Mouse (Mus musculus) heart, embryonic 14.5 days (tissue): ENCODE measurements around the gene Ltbp1. TPM values are rescaled to one million over a fixed set of nuclear protein-coding genes. Genes with fewer than 3 reads are reported as not detected.
A peak's percentile ranks its signal among the peaks of the same experiment; 100 is the strongest.

Source experiments
- ATAC-seq: fragments of 200-750 bp; cut with Nextera tagmentation; 2 replicates; pipeline ENCODE4 v1.8.0; 2017; ENCODE audit warnings: low read depth, moderate TSS enrichment; ENCODE audit not compliant: insufficient number of reproducible peaks, insufficient read depth, low FRiP score
- H3K27ac ChIP-seq, 2 experiments: fragments of 200-500 bp in 1 of 2; fragments of 300-500 bp in 1 of 2; sonication (generic) in 1 of 2; replicated peaks in 1 of 2; 2 replicates each; pipeline ENCODE4 v1.5.1; 2012 to 2014; ENCODE audit warnings: low read depth in 2 of 2, low read length in 2 of 2, control low read depth in 1 of 2, mild to moderate bottlenecking in 1 of 2, mixed read lengths in 1 of 2; ENCODE audit not compliant: control insufficient read depth in 1 of 2, insufficient read depth in 1 of 2
- H3K27me3 ChIP-seq: fragments of 300-500 bp; sonication (generic); 2 replicates; pipeline ENCODE4 v1.6.1; 2014; ENCODE audit warnings: mild to moderate bottlenecking, low read length, control low read depth; ENCODE audit not compliant: control insufficient read depth, insufficient read depth
- H3K36me3 ChIP-seq: fragments of 300-500 bp; sonication (generic); 2 replicates; pipeline ENCODE4 v1.6.1; 2014; ENCODE audit warnings: mild to moderate bottlenecking, control low read depth, low read length, mixed read lengths; ENCODE audit not compliant: control insufficient read depth, insufficient read depth
- H3K4me1 ChIP-seq, 2 experiments: fragments of 200-500 bp in 1 of 2; fragments of 300-500 bp in 1 of 2; sonication (generic) in 1 of 2; 2 replicates each; pipeline ENCODE4 v1.6.1; 2012 to 2014; ENCODE audit warnings: low read length in 2 of 2, control low read depth in 1 of 2, mixed read lengths in 1 of 2; ENCODE audit not compliant: control insufficient read depth in 2 of 2, insufficient read depth in 2 of 2
- H3K4me2 ChIP-seq: fragments of 300-500 bp; sonication (generic); 2 replicates; pipeline ENCODE4 v1.6.1; 2014; ENCODE audit warnings: mild to moderate bottlenecking, low read length
- H3K4me3 ChIP-seq, 2 experiments: fragments of 200-500 bp in 1 of 2; fragments of 300-500 bp in 1 of 2; sonication (generic) in 1 of 2; 2 replicates each; pipeline ENCODE4 v1.5.1; 2012 to 2014; ENCODE audit warnings: low read length in 2 of 2, mild to moderate bottlenecking in 2 of 2, control low read depth in 1 of 2, low read depth in 1 of 2, moderate library complexity in 1 of 2; ENCODE audit not compliant: control insufficient read depth in 1 of 2, insufficient read depth in 1 of 2
- H3K9ac ChIP-seq: fragments of 300-500 bp; sonication (generic); 2 replicates; pipeline ENCODE4 v1.6.1; 2014; ENCODE audit warnings: mild to moderate bottlenecking, low read length
- H3K9me3 ChIP-seq: fragments of 300-500 bp; sonication (generic); 2 replicates; pipeline ENCODE4 v1.6.1; 2016; ENCODE audit warnings: low read length, control low read depth; ENCODE audit not compliant: control insufficient read depth
- WGBS: fragments of 180-500 bp; shearing (Covaris S2); extraction: QIAGEN DNeasy Blood & Tissue Kit; methylation state at CpG from one replicate; pipeline ENCODE4 v1.1.7; 2014; 5-methylcytosine and 5-hydroxymethylcytosine counted together
- polyA plus RNA-seq: library from polyadenylated mRNA; unstranded; fragments of >200 nt; fragmentation: Nextera tagmentation; extraction: Ambion mirVana; gene quantifications from 2 replicates; pipeline ENCODE4 v1.2.1, GENCODE M21; 2014

The Ltbp1 gene
- polyA plus RNA-seq, 1 experiment from 2014 or later = 38.1 TPM

DNA sequence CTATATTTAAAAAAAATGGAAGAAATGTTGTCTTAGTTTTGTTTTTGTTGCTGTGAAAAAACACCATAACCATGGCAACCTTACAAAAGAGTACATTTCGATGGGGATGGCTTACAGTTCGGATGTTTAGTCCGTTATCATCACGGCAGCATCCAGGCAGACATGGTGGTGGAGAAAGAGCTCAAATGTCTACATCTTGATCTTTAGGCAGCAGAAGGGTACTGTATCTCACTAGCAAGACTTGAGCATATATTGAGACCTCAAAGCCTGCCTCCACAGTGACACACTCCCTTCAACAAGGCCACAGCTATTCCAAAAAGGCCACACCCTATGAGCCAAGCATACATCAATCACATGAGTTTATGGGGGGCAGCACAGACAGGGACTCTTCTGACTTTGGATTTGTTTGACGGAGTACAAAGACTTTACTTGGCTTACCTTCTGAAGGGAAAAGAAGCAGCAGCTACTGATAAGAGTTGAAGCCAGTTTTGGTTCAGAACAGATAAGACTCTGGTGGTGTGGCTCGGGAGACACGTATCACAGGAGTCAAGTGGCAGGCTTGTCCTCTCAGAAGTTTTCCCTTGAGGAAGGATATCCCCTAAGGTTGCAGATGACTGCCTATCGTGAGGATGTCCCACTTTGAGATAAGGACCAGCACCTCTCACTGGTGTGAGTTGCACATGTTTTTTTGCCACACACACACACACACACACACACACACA lies 153.9 kb downstream of the Ltbp1 start:
- no peak overlapping the region for H3K4me3 ChIP-seq
- ATAC-seq = no peak
- H3K27ac ChIP-seq = no peak overlapping the region
- H3K36me3 ChIP-seq = no peaks in the 10 kb centered on the region
- WGBS = 60% methylated on average over 8 of the region's 8 CpGs
- no peaks in the 10 kb centered on the region for H3K9me3 ChIP-seq
- no peak overlapping the region for H3K4me2 ChIP-seq
- H3K9ac ChIP-seq = no peak overlapping the region
- no peaks in the 10 kb centered on the region for H3K27me3 ChIP-seq
- peaks cover 3 to 10% of the 10 kb centered on the region in 2 experiments; a peak in 3 of 4 replicates for H3K4me1 ChIP-seq

GRCm38 (mm10) chr17:75161062-75161461 lies 155.7 kb downstream of the Ltbp1 start:
- Histone ChIP-seq H3K36me3 (no peaks in the 10 kb centered on the region), H3K4me2 (no peak overlapping the region), H3K9ac (no peak overlapping the region), H3K4me1 (peaks cover 8 to 18% of the 10 kb centered on the region in 2 experiments; a peak in 3 of 4 replicates), H3K27me3 (no peaks in the 10 kb centered on the region), H3K9me3 (no peaks in the 10 kb centered on the region), H3K4me3 (no peak overlapping the region), H3K27ac (no peak overlapping the region)
- 88% methylated on average over 10 of the region's 10 CpGs for WGBS
- no peak for ATAC-seq

- no peaks in the 10 kb centered on the region for H3K9me3 ChIP-seq
- H3K4me1 ChIP-seq = peaks cover 8 to 18% of the 10 kb centered on the region in 2 experiments; a peak in 3 of 4 replicates
- H3K9ac ChIP-seq = no peak overlapping the region
- WGBS = 67% methylated on average over 4 of the region's 4 CpGs
- no peak for ATAC-seq
- no peak overlapping the region for H3K27ac ChIP-seq
- H3K4me3 ChIP-seq = no peak overlapping the region
- no peaks in the 10 kb centered on the region for H3K36me3 ChIP-seq
- H3K4me2 ChIP-seq = no peak overlapping the region
- H3K27me3 ChIP-seq = no peaks in the 10 kb centered on the region
Observed at GRCm38 (mm10) chr17:75161931-75162330, 156.6 kb downstream of the Ltbp1 start.

DNA sequence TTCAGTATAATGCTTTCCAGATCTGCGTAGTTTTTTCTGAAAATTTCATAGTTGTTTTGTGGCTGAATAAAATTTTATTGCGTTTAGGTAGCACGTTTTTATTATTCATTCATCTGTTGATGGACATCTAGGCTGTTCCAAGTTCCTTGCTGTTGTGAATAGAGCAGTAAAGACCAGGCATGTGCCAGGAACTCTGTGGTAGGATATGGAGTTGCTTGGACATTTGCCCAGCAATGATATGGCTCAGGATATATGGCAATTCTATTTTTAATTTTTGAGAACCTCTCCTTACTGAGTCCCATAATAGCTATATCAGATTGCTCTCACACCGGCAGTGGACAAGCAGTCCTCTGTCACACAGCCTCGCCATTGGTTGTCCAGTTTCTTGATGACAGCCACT lies 159.2 kb downstream of the Ltbp1 start:
- H3K27ac ChIP-seq = 0 out of 4 replicates have a peak overlapping the region, but pooled peaks of 1 of the 2 experiments have one; percentile 2
- no peak; the same call in 1 of the 2 replicates for ATAC-seq
- peaks cover 8 to 17% of the 10 kb centered on the region in 2 experiments; a peak in 3 of 4 replicates for H3K4me1 ChIP-seq
- no peaks in the 10 kb centered on the region for H3K9me3 ChIP-seq
- H3K36me3 ChIP-seq = no peaks in the 10 kb centered on the region
- no peak overlapping the region for H3K9ac ChIP-seq
- H3K4me2 ChIP-seq = no peak overlapping the region
- H3K27me3 ChIP-seq = no peaks in the 10 kb centered on the region
- no peak overlapping the region for H3K4me3 ChIP-seq
- 49% methylated on average over 5 of the region's 5 CpGs for WGBS

DNA sequence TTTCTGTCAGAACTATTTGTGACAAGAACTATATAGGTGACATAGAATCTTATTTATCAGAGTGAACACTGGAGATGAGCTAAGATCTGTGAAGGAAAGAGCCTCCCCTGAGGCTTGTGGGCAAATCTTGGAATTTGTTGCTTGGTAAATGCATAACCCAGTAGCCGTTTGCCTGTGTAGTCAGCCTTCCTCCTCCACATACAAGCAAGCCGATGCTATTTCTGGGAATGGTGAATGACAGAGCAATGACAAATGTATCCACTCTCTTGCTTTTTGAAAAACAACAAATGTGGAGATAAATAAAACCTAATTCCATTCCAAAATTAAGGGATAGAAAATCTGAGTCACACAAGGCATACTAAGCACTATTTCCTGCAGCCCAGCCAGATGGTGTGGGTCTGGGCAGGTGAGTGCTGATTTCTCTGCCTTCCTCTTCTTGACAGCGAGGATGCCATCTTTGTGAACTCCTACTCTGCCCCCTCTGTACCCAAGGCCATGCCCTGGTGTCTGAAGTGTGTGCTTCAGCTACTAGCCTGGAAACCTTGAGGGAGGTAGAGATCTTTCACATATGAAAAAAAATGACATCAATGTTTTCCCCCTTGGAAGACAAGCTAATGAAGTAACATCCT lies 163.3 kb downstream of the Ltbp1 start:
- WGBS = 52% methylated on average over 3 of the region's 3 CpGs
- no peak for ATAC-seq

GRCm38 (mm10) chr17:75171659-75172058 lies 166.3 kb downstream of the Ltbp1 start:
- peaks cover 16 to 29% of the 10 kb centered on the region in 2 experiments for H3K4me1 ChIP-seq
- no peak overlapping the region for H3K4me2 ChIP-seq
- ATAC-seq = no peak
- H3K9ac ChIP-seq = no peak overlapping the region
- H3K9me3 ChIP-seq = no peaks in the 10 kb centered on the region
- H3K27ac ChIP-seq = no peak overlapping the region
- no peaks in the 10 kb centered on the region for H3K36me3 ChIP-seq
- no peak overlapping the region for H3K4me3 ChIP-seq
- WGBS = 60% methylated on average over 7 of the region's 7 CpGs
- H3K27me3 ChIP-seq = no peaks in the 10 kb centered on the region

More for the DNA sequence above, 163.3 kb downstream of the Ltbp1 start:
- Histone ChIP-seq H3K27ac (no peak overlapping the region), H3K4me1 (peaks cover 20 to 36% of the 10 kb centered on the region in 2 experiments), H3K4me3 (no peak overlapping the region), H3K9ac (no peak overlapping the region), H3K4me2 (no peak overlapping the region), H3K36me3 (no peaks in the 10 kb centered on the region), H3K9me3 (no peaks in the 10 kb centered on the region), H3K27me3 (no peaks in the 10 kb centered on the region)

DNA sequence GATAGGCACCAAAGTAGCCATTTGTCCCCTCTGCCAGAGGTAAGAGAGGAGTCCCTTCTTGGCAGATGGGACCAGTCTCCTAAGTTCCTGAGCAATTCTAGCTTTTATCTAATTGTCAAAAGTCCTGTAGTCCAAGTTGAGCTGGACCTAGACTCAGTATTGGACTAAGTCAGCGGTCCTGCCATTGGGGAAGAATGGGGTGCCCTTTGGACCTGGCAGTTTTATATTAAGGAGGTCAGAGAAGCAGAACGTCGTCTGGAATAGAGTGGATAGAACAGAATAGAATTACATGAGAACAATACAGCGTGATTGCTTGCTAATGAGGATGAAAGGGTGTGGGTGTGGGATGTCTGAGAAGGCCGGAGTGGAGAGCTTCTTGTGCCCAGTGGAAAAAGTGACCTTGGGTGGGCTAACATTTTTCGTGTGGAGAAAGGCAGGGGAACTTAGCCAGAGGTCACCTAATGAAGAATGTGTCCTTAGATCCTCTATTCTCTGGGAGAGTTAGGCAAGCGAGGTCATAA lies 167.4 kb downstream of the Ltbp1 start:
- 82% methylated on average over 7 of the region's 7 CpGs for WGBS
- Histone ChIP-seq H3K27me3 (no peaks in the 10 kb centered on the region), H3K27ac (no peak overlapping the region; a peak in 1 of 4 replicates), H3K9ac (no peak overlapping the region), H3K4me1 (peaks cover 19 to 32% of the 10 kb centered on the region in 2 experiments), H3K4me2 (no peak overlapping the region), H3K9me3 (no peaks in the 10 kb centered on the region), H3K36me3 (no peaks in the 10 kb centered on the region), H3K4me3 (no peak overlapping the region)
- ATAC-seq = no peak
